Mouse (Mus musculus) erythroblast, embryonic 14.5 days (primary cell): Measurements from ENCODE around the gene Rfx2. TPM values are rescaled to one million over a fixed set of nuclear protein-coding genes. Genes with fewer than 3 reads are reported as not detected.

Experiments
- H3K27me3 ChIP-seq: 2 replicates; pipeline ENCODE4 v1.6.1; 2012; ENCODE audit warnings: inconsistent platforms; ENCODE audit not compliant: control insufficient read depth
- H3K36me3 ChIP-seq: 2 replicates; pipeline ENCODE4 v1.6.1; 2012; ENCODE audit warnings: mild to moderate bottlenecking, inconsistent platforms; ENCODE audit not compliant: control insufficient read depth
- H3K4me1 ChIP-seq: 2 replicates; pipeline ENCODE4 v1.6.1; 2012; ENCODE audit warnings: inconsistent platforms; ENCODE audit not compliant: control insufficient read depth
- H3K4me3 ChIP-seq: replicated peaks from 2 replicates; pipeline ENCODE3; 2012; ENCODE audit warnings: moderate library complexity, mild to moderate bottlenecking, inconsistent platforms
- H3K9me3 ChIP-seq: 2 replicates; pipeline ENCODE4 v1.6.1; 2012; ENCODE audit warnings: low read length, inconsistent platforms, mixed read lengths; ENCODE audit not compliant: control insufficient read depth
- GATA1 ChIP-seq: IDR thresholded peaks from 2 replicates; pipeline ENCODE4 v1.6.1; 2012; ENCODE audit warnings: low read length, inconsistent platforms, mixed read lengths
- TAL1 ChIP-seq: IDR thresholded peaks from 3 replicates; pipeline ENCODE4 v1.6.1; 2012; ENCODE audit warnings: low read length, inconsistent platforms, mixed read lengths
- polyA plus RNA-seq: library from polyadenylated mRNA; stranded (reverse); fragments of >175 nt; gene quantifications from 2 replicates; pipeline ENCODE4 v1.2.3, GENCODE M21; 2012

Gene Rfx2
- polyA plus RNA-seq, 1 experiment: 26.9 TPM

DNA sequence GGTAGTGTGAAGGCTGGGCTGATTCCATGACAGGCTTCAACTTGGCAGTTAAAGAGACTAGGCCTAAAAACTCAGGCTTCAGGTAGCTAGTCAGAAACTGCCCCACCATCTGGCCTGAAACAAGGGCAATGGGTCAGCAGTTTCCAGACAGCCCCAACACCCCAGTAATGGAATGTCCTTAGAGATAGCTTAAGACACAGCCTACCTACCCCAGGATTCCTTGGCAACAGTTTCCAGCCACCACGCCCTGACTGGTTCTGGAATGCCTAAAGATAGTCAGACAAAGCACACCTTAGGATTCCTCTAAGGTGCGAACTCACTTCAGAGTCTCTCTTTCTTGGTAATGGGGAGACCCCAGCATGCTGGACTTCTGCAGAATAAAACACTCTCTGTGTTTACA, 8.4 kb downstream of the Rfx2 start:
- H3K4me1 ChIP-seq: peaks cover 93% of the 10 kb centered on the region
- TF ChIP-seq TAL1 (no peak), GATA1 (no peak)

DNA sequence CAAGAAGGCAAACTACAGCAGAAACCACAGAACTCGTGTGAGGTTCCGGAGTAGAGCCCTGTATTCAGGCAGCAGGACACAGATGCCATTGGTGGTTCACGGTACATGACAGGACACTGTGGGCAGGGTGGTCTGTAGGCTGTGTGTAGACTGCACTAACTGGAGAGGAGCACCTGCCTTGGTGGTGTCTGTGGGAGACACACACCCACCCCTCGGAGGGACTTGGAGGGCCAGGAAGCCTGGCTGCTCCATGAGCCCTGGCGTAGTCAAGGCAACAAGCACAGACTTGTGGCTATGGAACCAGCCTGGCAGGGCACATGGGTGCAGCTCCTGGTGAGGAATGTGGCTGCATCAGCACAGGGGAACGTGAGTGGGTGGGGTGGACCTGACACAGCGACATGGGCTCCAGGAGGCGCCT, 11.1 kb downstream of the Rfx2 start:
- H3K4me1 ChIP-seq: peaks cover 88% of the 10 kb centered on the region
- H3K4me3 ChIP-seq: no peak overlapping the region
- no peaks in the 10 kb centered on the region for H3K27me3 ChIP-seq
- TF ChIP-seq TAL1: no peak
- TF ChIP-seq GATA1: no peak
- H3K36me3 ChIP-seq: peaks cover 92% of the 10 kb centered on the region
- H3K9me3 ChIP-seq: no peaks in the 10 kb centered on the region

More for the DNA sequence above, 8.4 kb downstream of the Rfx2 start:
- H3K4me3 ChIP-seq: no peak overlapping the region
- H3K36me3 ChIP-seq: peaks cover 92% of the 10 kb centered on the region
- no peaks in the 10 kb centered on the region for H3K9me3 ChIP-seq
- no peaks in the 10 kb centered on the region for H3K27me3 ChIP-seq

DNA sequence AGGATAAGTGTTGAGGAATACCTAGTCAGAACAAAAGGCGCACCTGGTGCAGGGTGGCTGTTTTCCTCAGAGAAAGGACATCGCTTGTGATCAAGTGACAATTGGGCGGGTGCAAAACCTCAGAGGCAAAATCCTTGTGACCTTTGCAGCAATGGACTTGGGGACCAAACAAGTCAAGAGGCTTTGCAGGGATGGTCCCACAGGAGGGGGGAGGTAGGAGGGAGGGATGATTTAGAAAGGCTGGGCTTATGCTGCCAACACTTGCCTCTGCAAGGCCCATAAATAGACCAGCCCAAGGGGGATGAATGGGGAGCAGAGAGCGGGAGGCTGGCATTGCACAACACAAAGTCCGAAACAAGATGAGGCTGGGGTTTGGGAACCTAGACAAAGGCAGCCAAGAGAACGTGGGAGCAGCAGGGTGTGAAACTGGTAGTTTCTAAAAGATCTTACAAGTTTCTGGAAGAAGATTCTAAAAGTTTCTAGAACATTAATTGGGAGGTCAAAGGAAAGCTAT, 11.7 kb downstream of the Rfx2 start:
- H3K4me3 ChIP-seq: no peak overlapping the region
- peaks cover 89% of the 10 kb centered on the region for H3K36me3 ChIP-seq
- no peaks in the 10 kb centered on the region for H3K27me3 ChIP-seq
- TF ChIP-seq GATA1 (no peak), TAL1 (no peak)
- no peaks in the 10 kb centered on the region for H3K9me3 ChIP-seq
- peaks cover 87% of the 10 kb centered on the region for H3K4me1 ChIP-seq

DNA sequence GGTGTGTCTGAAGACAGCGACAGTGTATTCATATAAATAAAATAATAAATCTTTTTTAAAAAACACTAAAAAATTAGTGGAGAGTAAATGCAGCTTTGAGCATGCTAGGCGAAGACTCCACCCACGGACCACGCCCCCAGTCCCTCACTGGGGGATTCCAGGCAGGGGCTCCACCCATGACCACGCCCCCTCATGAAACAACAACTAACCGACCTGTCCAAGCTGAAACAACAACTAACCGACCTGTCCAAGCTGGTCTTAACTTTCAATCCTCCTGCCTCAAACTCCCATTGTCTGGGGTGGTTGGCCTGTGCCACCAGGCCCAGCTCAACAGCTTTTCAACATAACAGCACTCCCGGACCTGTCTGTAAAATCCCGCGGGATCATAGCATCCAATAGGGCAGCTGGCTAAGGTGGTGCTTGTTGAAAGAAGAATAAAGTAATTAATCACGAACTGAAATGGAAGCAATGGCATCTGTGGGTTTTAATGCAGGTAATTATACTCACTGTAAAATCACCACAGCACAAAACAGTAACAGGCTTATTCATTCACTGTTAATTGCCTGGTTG, 12.7 kb downstream of the Rfx2 start:
- H3K27me3 ChIP-seq: no peaks in the 10 kb centered on the region
- no peak for TF ChIP-seq GATA1
- TF ChIP-seq TAL1: no peak
- H3K9me3 ChIP-seq: no peaks in the 10 kb centered on the region
- H3K4me3 ChIP-seq: peak overlapping the region; percentile 52
- peaks cover 86% of the 10 kb centered on the region for H3K4me1 ChIP-seq
- H3K36me3 ChIP-seq: peaks cover 87% of the 10 kb centered on the region

DNA sequence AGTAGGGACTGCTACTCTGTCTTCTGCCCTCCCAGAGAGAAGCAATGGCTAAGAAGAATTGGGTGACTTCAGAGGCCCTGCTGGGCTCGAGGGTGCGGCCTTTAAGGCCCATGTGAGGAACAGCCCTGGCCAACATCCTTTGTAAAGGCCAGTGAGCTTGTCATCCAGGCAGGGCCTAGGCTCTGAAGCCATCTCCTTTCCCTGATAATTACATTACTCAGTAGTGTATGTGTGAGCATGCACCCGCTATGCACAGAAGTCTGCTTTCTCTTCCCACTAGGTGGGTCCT, 15.8 kb downstream of the Rfx2 start:
- Histone ChIP-seq H3K4me3 (no peak overlapping the region), H3K9me3 (no peaks in the 10 kb centered on the region), H3K36me3 (peaks cover 88% of the 10 kb centered on the region), H3K27me3 (no peaks in the 10 kb centered on the region), H3K4me1 (peaks cover 89% of the 10 kb centered on the region)
- TF ChIP-seq GATA1 (no peak), TAL1 (no peak)

GRCm38 (mm10) chr17:56814316-56815056, 16.3 kb downstream of the Rfx2 start:
- Histone ChIP-seq H3K4me1 (peaks cover 89% of the 10 kb centered on the region), H3K9me3 (no peaks in the 10 kb centered on the region), H3K4me3 (no peak overlapping the region), H3K27me3 (no peaks in the 10 kb centered on the region), H3K36me3 (peaks cover 88% of the 10 kb centered on the region)
- TF ChIP-seq GATA1 (no peak), TAL1 (no peak)

- peaks cover 73% of the 10 kb centered on the region for H3K4me1 ChIP-seq
- TF ChIP-seq GATA1 (no peak), TAL1 (no peak)
- no peaks in the 10 kb centered on the region for H3K27me3 ChIP-seq
- H3K36me3 ChIP-seq: peaks cover 95% of the 10 kb centered on the region
- no peaks in the 10 kb centered on the region for H3K9me3 ChIP-seq
- H3K4me3 ChIP-seq: no peak overlapping the region
Observed at GRCm38 (mm10) chr17:56810245-56810644, 20.6 kb downstream of the Rfx2 start.

DNA sequence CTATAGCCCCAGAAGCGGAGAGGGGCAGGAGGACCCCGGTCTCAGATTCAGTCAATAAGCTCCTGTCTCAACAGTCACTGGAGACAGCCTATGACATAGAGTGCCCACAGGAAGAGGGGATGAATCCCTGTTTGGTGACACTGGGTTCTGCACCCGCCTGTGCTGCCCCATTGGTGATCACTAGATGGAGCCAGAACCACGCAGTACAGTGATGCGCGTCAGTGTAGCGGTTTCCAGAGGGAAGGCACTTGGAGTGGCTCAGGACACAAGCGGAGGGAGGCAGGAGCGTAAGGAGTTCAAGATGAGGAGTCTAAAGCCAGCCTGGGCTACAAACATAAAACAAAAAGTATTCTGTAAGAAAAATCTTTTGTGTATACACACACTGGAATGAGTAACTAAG, 22.3 kb downstream of the Rfx2 start:
- Histone ChIP-seq H3K4me1 (peaks cover 61% of the 10 kb centered on the region), H3K27me3 (no peaks in the 10 kb centered on the region), H3K4me3 (no peak overlapping the region), H3K9me3 (no peaks in the 10 kb centered on the region), H3K36me3 (peaks cover 100% of the 10 kb centered on the region)
- TF ChIP-seq GATA1: no peak
- TF ChIP-seq TAL1: no peak

DNA sequence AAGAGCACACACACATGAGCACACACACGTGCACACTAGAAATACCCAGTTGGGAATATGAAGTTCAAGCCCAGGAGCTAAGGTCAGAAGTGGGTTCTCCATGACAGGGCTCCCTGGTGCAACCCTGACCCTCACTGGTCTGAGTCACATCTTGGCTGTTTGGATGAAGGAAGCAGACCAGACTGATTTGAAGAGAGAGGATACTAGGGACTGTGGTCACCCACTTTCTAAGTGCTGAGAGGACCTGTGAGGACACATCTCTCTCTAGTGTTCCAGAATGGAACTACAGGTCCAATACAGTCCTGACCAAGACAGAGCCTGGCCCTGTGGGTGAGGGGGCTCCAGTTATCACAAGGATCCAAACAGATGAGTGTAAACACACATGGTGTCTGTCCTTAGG, 25.0 kb downstream of the Rfx2 start:
- Histone ChIP-seq H3K4me3 (no peak overlapping the region), H3K27me3 (no peaks in the 10 kb centered on the region), H3K4me1 (peaks cover 37% of the 10 kb centered on the region), H3K9me3 (no peaks in the 10 kb centered on the region), H3K36me3 (peaks cover 100% of the 10 kb centered on the region)
- no peak for TF ChIP-seq TAL1
- TF ChIP-seq GATA1: no peak
